Mouse (Mus musculus): ENCODE data around the gene Svopl.

DNA sequence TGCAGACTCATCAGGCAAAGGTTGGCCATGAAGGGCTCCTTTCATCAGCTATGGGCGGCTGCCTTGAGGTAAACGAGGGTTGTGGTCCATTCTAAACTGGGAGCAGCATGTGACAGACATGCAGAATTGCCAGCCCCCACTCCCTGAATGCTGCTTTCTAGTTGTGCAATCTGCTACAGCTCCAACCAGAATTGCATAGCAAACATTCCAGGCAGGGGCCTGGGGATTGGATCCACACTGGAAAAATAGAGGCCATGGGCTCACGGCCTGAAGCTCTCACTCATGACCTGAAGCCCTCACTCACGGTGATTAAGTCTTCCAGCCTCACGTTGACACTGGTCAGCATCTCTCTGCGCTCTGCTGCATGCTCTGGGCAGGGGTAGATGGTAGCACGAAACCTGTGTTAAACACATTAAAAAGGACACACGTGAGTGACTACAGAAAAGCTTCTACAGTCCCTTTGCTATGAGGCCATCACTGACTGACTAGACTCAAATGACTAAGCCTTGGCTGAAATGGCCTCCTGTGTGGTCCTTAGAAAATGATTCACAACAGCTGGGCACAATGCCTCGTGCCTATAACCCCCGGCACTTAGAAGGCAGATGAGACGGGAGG is 35.0 kb upstream of the Svopl start:
- TF ChIP-seq POLR2A (IDR thresholded peaks at IDR 0.05; ENCODE audit: control insufficient read depth in 1 of 2, insufficient read depth in 1 of 2, low read depth in 1 of 2, low read length in 2 of 2, poor library complexity in 1 of 2): no peak
- TF ChIP-seq GATA1 (IDR thresholded peaks at IDR 0.05; ENCODE audit: low read depth, low read length): no peak
- TF ChIP-seq MAFK (IDR thresholded peaks at IDR 0.05; ENCODE audit: borderline replicate concordance, low read depth, low read length): no peak
- TF ChIP-seq E2F4 (IDR thresholded peaks at IDR 0.05; ENCODE audit: borderline replicate concordance, low read depth, low read length): no peak
- no peak for TF ChIP-seq CTCF (IDR thresholded peaks at IDR 0.05 in 2 of 3, conservative IDR thresholded peaks at IDR 0.05 in 1 of 3; ENCODE audit: control insufficient read depth in 1 of 3, insufficient read depth in 1 of 3, low read depth in 2 of 3, low read length in 3 of 3, poor library complexity in 1 of 3, severe bottlenecking in 1 of 3)
- no peak for TF ChIP-seq GABPA (IDR thresholded peaks at IDR 0.05; ENCODE audit: low read depth, low read length)
- no peak for TF ChIP-seq ETS1 (IDR thresholded peaks at IDR 0.05; ENCODE audit: low read depth, low read length)
- no peak for TF ChIP-seq CHD1 (IDR thresholded peaks at IDR 0.05; ENCODE audit: low read depth, low read length)
- no peak for TF ChIP-seq TAL1 (IDR thresholded peaks at IDR 0.05; ENCODE audit: low read length)
- no peak for TF ChIP-seq MEF2A (IDR thresholded peaks at IDR 0.05; ENCODE audit: extremely low read depth, insufficient replicate concordance, low read depth, low read length, poor library complexity, severe bottlenecking)
- TF ChIP-seq MXI1 (IDR thresholded peaks at IDR 0.05; ENCODE audit: low read depth, low read length): no peak
- TF ChIP-seq ZNF384 (IDR thresholded peaks at IDR 0.05; ENCODE audit: low read depth, low read length): no peak
- TF ChIP-seq MYB (IDR thresholded peaks at IDR 0.05; ENCODE audit: low read depth, low read length): no peak
- no peak for TF ChIP-seq ZMIZ1 (IDR thresholded peaks at IDR 0.05; ENCODE audit: low read depth, low read length)
